Mouse (Mus musculus): ENCODE measurements around the gene Rasgrf1. TPM values are rescaled to one million over a fixed set of nuclear protein-coding genes. Genes with fewer than 3 reads are reported as not detected.

Gene Rasgrf1
- polyA plus RNA-seq, 1 experiment = 0.06 TPM

GRCm38 (mm10) chr9:89913135-89913534, 3.4 kb downstream of the Rasgrf1 start:
- Histone ChIP-seq H3K27me3 (ENCODE audit: control insufficient read depth, insufficient read depth, low read length) (peaks cover 22% of the 10 kb centered on the region), H3K4me1 (ENCODE audit: control insufficient read depth, insufficient read depth, insufficient read length) (peaks cover 8% of the 10 kb centered on the region), H3K36me3 (ENCODE audit: control insufficient read depth, insufficient read depth, low read length) (no peaks in the 10 kb centered on the region), H3K4me3 (ENCODE audit: extremely low read depth, insufficient read depth, insufficient read length) (no peak overlapping the region), H3K27ac (ENCODE audit: insufficient read depth, low read length) (no peak overlapping the region)
- TF ChIP-seq CTCF (IDR thresholded peaks at IDR 0.05; ENCODE audit: extremely low read depth, insufficient read depth, insufficient read length, insufficient replicate concordance) (no peak), POLR2A (IDR thresholded peaks at IDR 0.05; ENCODE audit: low read depth, low read length) (no peak)
- no peak for DNase-seq (ENCODE audit: low read depth in 1 of 2, low spot score in 2 of 2)
- WGBS = 55% methylated on average over 4 of the region's 4 CpGs

DNA sequence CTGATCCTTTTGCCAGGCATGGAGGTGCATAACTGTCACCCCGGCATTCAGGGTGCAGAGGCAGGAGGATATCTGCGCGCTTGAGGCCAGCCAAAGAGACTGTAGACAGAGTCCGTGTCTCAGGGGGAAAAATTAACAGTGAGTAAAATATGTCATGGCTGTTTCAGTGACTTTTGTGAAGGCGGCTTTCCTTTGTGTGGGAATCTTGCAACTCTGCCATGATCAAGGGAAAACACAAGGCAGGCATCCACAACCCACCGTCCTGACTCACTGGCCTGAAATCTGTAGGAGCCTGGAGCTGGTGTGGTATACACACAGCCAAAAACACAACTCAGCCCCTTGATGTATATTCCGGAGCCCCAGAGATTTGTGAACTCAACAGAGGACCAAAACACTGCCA, 6.8 kb downstream of the Rasgrf1 start:
- Histone ChIP-seq H3K27ac (ENCODE audit: insufficient read depth, low read length) (no peak overlapping the region), H3K4me3 (ENCODE audit: extremely low read depth, insufficient read depth, insufficient read length) (no peak overlapping the region), H3K4me1 (ENCODE audit: control insufficient read depth, insufficient read depth, insufficient read length) (no peaks in the 10 kb centered on the region), H3K36me3 (ENCODE audit: control insufficient read depth, insufficient read depth, low read length) (no peaks in the 10 kb centered on the region), H3K27me3 (ENCODE audit: control insufficient read depth, insufficient read depth, low read length) (peaks cover 4% of the 10 kb centered on the region; the same call in 1 of the 2 replicates)
- 92% methylated on average over 7 of the region's 7 CpGs for WGBS
- TF ChIP-seq POLR2A (IDR thresholded peaks at IDR 0.05; ENCODE audit: low read depth, low read length) (no peak), CTCF (IDR thresholded peaks at IDR 0.05; ENCODE audit: extremely low read depth, insufficient read depth, insufficient read length, insufficient replicate concordance) (no peak)
- no peak for DNase-seq (ENCODE audit: low read depth in 1 of 2, low spot score in 2 of 2)

- Histone ChIP-seq H3K27ac (ENCODE audit: insufficient read depth, low read length) (no peak overlapping the region), H3K27me3 (ENCODE audit: control insufficient read depth, insufficient read depth, low read length) (no peaks in the 10 kb centered on the region), H3K36me3 (ENCODE audit: control insufficient read depth, insufficient read depth, low read length) (no peaks in the 10 kb centered on the region), H3K4me3 (ENCODE audit: extremely low read depth, insufficient read depth, insufficient read length) (no peak overlapping the region), H3K4me1 (ENCODE audit: control insufficient read depth, insufficient read depth, insufficient read length) (no peaks in the 10 kb centered on the region)
- 50% methylated on average over 1 of the region's 1 CpGs for WGBS
- DNase-seq (ENCODE audit: low read depth in 1 of 2, low spot score in 2 of 2) = no peak
- TF ChIP-seq CTCF (IDR thresholded peaks at IDR 0.05; ENCODE audit: extremely low read depth, insufficient read depth, insufficient read length, insufficient replicate concordance) (no peak), POLR2A (IDR thresholded peaks at IDR 0.05; ENCODE audit: low read depth, low read length) (no peak)
Observed at GRCm38 (mm10) chr9:89917431-89917830, 7.7 kb downstream of the Rasgrf1 start.

- no peak for DNase-seq (ENCODE audit: low read depth in 1 of 2, low spot score in 2 of 2)
- no peak overlapping the region for H3K4me3 ChIP-seq (ENCODE audit: extremely low read depth, insufficient read depth, insufficient read length)
- TF ChIP-seq CTCF (IDR thresholded peaks at IDR 0.05; ENCODE audit: extremely low read depth, insufficient read depth, insufficient read length, insufficient replicate concordance) (no peak), POLR2A (IDR thresholded peaks at IDR 0.05; ENCODE audit: low read depth, low read length) (no peak)
- no peak overlapping the region for H3K27ac ChIP-seq (ENCODE audit: insufficient read depth, low read length)
- no peaks in the 10 kb centered on the region for H3K4me1 ChIP-seq (ENCODE audit: control insufficient read depth, insufficient read depth, insufficient read length)
- no peaks in the 10 kb centered on the region for H3K36me3 ChIP-seq (ENCODE audit: control insufficient read depth, insufficient read depth, low read length)
- H3K27me3 ChIP-seq (ENCODE audit: control insufficient read depth, insufficient read depth, low read length) = no peaks in the 10 kb centered on the region
- 70% methylated on average over 5 of the region's 5 CpGs for WGBS
Observed at GRCm38 (mm10) chr9:89918832-89919231, 9.1 kb downstream of the Rasgrf1 start.

GRCm38 (mm10) chr9:89921121-89921520, 11.4 kb downstream of the Rasgrf1 start:
- TF ChIP-seq CTCF (IDR thresholded peaks at IDR 0.05; ENCODE audit: extremely low read depth, insufficient read depth, insufficient read length, insufficient replicate concordance) (no peak), POLR2A (IDR thresholded peaks at IDR 0.05; ENCODE audit: low read depth, low read length) (no peak)
- Histone ChIP-seq H3K36me3 (ENCODE audit: control insufficient read depth, insufficient read depth, low read length) (no peaks in the 10 kb centered on the region), H3K27me3 (ENCODE audit: control insufficient read depth, insufficient read depth, low read length) (no peaks in the 10 kb centered on the region), H3K4me1 (ENCODE audit: control insufficient read depth, insufficient read depth, insufficient read length) (no peaks in the 10 kb centered on the region), H3K27ac (ENCODE audit: insufficient read depth, low read length) (no peak overlapping the region), H3K4me3 (ENCODE audit: extremely low read depth, insufficient read depth, insufficient read length) (no peak overlapping the region)
- WGBS = 88% methylated on average over 9 of the region's 9 CpGs
- no peak for DNase-seq (ENCODE audit: low read depth in 1 of 2, low spot score in 2 of 2)

DNA sequence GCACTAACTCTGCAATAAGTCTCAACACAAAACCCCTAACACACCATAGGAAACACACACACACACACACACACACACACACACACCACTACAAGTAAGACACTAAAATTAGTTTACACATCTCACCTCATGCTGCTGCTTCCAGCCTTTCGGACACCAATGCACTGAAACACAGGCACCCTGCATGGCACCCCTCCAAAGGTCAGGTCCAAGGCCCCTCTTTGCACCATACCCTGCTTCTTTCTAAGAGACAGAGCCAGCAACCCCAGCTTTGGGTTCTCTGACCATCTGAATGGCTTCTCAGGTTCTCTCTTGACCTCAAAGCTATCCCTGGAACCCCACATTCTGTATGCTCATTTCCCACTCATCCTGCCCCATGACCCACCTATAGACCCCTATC, 13.0 kb downstream of the Rasgrf1 start:
- no peak overlapping the region for H3K4me3 ChIP-seq (ENCODE audit: extremely low read depth, insufficient read depth, insufficient read length)
- no peaks in the 10 kb centered on the region for H3K4me1 ChIP-seq (ENCODE audit: control insufficient read depth, insufficient read depth, insufficient read length)
- TF ChIP-seq POLR2A (IDR thresholded peaks at IDR 0.05; ENCODE audit: low read depth, low read length) = no peak
- TF ChIP-seq CTCF (IDR thresholded peaks at IDR 0.05; ENCODE audit: extremely low read depth, insufficient read depth, insufficient read length, insufficient replicate concordance) = no peak
- no peak overlapping the region for H3K27ac ChIP-seq (ENCODE audit: insufficient read depth, low read length)
- no peaks in the 10 kb centered on the region for H3K36me3 ChIP-seq (ENCODE audit: control insufficient read depth, insufficient read depth, low read length)
- no peaks in the 10 kb centered on the region for H3K27me3 ChIP-seq (ENCODE audit: control insufficient read depth, insufficient read depth, low read length)
- 83% methylated on average over 1 of the region's 1 CpGs for WGBS
- DNase-seq (ENCODE audit: low read depth in 1 of 2, low spot score in 2 of 2) = no peak

DNA sequence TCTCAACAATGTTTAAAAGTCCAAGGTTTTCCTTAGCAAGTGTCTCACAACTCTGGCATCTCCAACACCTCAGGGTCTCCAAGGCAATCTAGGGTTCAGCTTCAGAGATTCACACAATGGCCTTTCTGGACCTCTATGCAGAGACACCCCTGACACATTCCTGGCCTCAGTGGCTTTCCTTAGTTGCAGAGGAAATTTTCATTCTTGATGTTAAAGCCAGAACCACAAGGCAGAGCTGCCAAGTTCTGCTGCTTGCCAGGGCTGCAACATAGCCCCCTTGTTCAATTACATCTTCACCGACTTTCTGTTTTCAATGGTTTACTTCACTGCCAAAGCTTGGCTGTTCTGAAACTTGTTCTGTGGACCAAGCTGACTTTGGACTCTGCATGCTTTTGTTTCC, 15.1 kb downstream of the Rasgrf1 start:
- H3K4me1 ChIP-seq (ENCODE audit: control insufficient read depth, insufficient read depth, insufficient read length) = no peaks in the 10 kb centered on the region
- H3K36me3 ChIP-seq (ENCODE audit: control insufficient read depth, insufficient read depth, low read length) = no peaks in the 10 kb centered on the region
- H3K27me3 ChIP-seq (ENCODE audit: control insufficient read depth, insufficient read depth, low read length) = no peaks in the 10 kb centered on the region
- WGBS = 95% methylated on average over 1 of the region's 1 CpGs
- no peak for DNase-seq (ENCODE audit: low read depth in 1 of 2, low spot score in 2 of 2)
- TF ChIP-seq CTCF (IDR thresholded peaks at IDR 0.05; ENCODE audit: extremely low read depth, insufficient read depth, insufficient read length, insufficient replicate concordance) (no peak), POLR2A (IDR thresholded peaks at IDR 0.05; ENCODE audit: low read depth, low read length) (no peak)
- no peak overlapping the region for H3K4me3 ChIP-seq (ENCODE audit: extremely low read depth, insufficient read depth, insufficient read length)
- H3K27ac ChIP-seq (ENCODE audit: insufficient read depth, low read length) = no peak overlapping the region
